Mouse (Mus musculus) embryonic facial prominence, embryonic 14.5 days (tissue): Measurements from ENCODE around the gene Smad3. TPM values are rescaled to one million over a fixed set of nuclear protein-coding genes. Genes with fewer than 3 reads are reported as not detected.

ENCODE experiments used
- ATAC-seq: fragments of 200-750 bp; cut with Nextera tagmentation; 2 replicates; pipeline ENCODE4 v1.8.0; 2017; ENCODE audit warnings: low read depth, moderate number of reproducible peaks, moderate TSS enrichment
- DNase-seq: peaks from one replicate; pipeline ENCODE4 v3.0.0-alpha.2; 2015; ENCODE audit warnings: low spot score
- H3K27ac ChIP-seq: fragments of 300-500 bp; sonication (generic); replicated peaks from 2 replicates; pipeline ENCODE4 v1.5.1; 2014; ENCODE audit warnings: low read depth, mild to moderate bottlenecking, low read length, moderate library complexity
- H3K27me3 ChIP-seq: fragments of 300-500 bp; sonication (generic); replicated peaks from 2 replicates; pipeline ENCODE4 v1.6.1; 2014; ENCODE audit warnings: low read length; ENCODE audit not compliant: control insufficient read depth, insufficient read depth
- H3K36me3 ChIP-seq: fragments of 300-500 bp; sonication (generic); 2 replicates; pipeline ENCODE4 v1.6.1; 2014; ENCODE audit warnings: low read length, mixed read lengths; ENCODE audit not compliant: control insufficient read depth, insufficient read depth
- H3K4me1 ChIP-seq: fragments of 300-500 bp; sonication (generic); 2 replicates; pipeline ENCODE4 v1.6.1; 2014; ENCODE audit warnings: antibody characterized with exemption, low read length; ENCODE audit not compliant: control insufficient read depth, insufficient read depth
- H3K4me2 ChIP-seq: fragments of 300-500 bp; sonication (generic); 2 replicates; pipeline ENCODE4 v1.6.1; 2014; ENCODE audit warnings: low read depth, mild to moderate bottlenecking, low read length, moderate library complexity, mixed read lengths
- H3K4me3 ChIP-seq: fragments of 300-500 bp; sonication (generic); 2 replicates; pipeline ENCODE4 v1.5.1; 2014; ENCODE audit warnings: low read depth, mild to moderate bottlenecking, low read length
- H3K9ac ChIP-seq: fragments of 300-500 bp; sonication (generic); 2 replicates; pipeline ENCODE4 v1.6.1; 2014; ENCODE audit warnings: low read depth, mild to moderate bottlenecking, low read length, moderate library complexity, mixed read lengths
- H3K9me3 ChIP-seq: fragments of 300-500 bp; sonication (generic); 2 replicates; pipeline ENCODE4 v1.6.1; 2016; ENCODE audit warnings: low read length; ENCODE audit not compliant: control insufficient read depth
- WGBS: fragments of 180-500 bp; shearing (Covaris S2); extraction: QIAGEN DNeasy Blood & Tissue Kit; methylation state at CpG from one replicate; pipeline ENCODE4 v1.1.7; 2014; 5-methylcytosine and 5-hydroxymethylcytosine counted together
- polyA plus RNA-seq: library from polyadenylated mRNA; unstranded; fragments of >200 nt; fragmentation: Nextera tagmentation; extraction: Ambion mirVana; gene quantifications from 2 replicates; pipeline ENCODE4 v1.2.1, GENCODE M21; 2014

Gene Smad3
- polyA plus RNA-seq, 1 experiment from 2014 or later, result 17.0 TPM

- no peak overlapping the region for H3K4me3 ChIP-seq
- H3K9ac ChIP-seq, result no peak overlapping the region
- H3K9me3 ChIP-seq, result no peaks in the 10 kb centered on the region
- no peak overlapping the region for H3K4me2 ChIP-seq
- H3K36me3 ChIP-seq, result 0 out of 2 replicates have a peak, but pooled peaks cover 13% of the 10 kb centered on the region
- ATAC-seq (no peak), DNase-seq (no peak)
- peaks cover 73% of the 10 kb centered on the region for H3K4me1 ChIP-seq
- peak overlapping the region; percentile 65; the same call in 1 of the 2 replicates for H3K27ac ChIP-seq
- no peaks in the 10 kb centered on the region for H3K27me3 ChIP-seq
- 57% methylated on average over 12 of the region's 12 CpGs for WGBS
These were observed 19.6 kb downstream of the Smad3 start for GRCm38 (mm10) chr9:63738086-63738701.

GRCm38 (mm10) chr9:63737426-63737931 lies 20.3 kb downstream of the Smad3 start:
- Histone ChIP-seq H3K27ac (peak overlapping the region; percentile 65; the same call in 1 of the 2 replicates), H3K4me2 (no peak overlapping the region)

GRCm38 (mm10) chr9:63734261-63734660 lies 23.5 kb downstream of the Smad3 start:
- no peak overlapping the region for H3K4me2 ChIP-seq
- H3K4me3 ChIP-seq, result no peak overlapping the region
- no peak overlapping the region for H3K27ac ChIP-seq
- peaks cover 43% of the 10 kb centered on the region for H3K4me1 ChIP-seq
- no peaks in the 10 kb centered on the region for H3K27me3 ChIP-seq
- 0 out of 2 replicates have a peak, but pooled peaks cover 6% of the 10 kb centered on the region for H3K36me3 ChIP-seq
- H3K9me3 ChIP-seq, result no peaks in the 10 kb centered on the region
- no peak for DNase-seq
- ATAC-seq, result no peak
- no peak overlapping the region for H3K9ac ChIP-seq
- WGBS, result 64% methylated on average over 8 of the region's 8 CpGs

More at GRCm38 (mm10) chr9:63737426-63737931, 20.3 kb downstream of the Smad3 start:
- DNase-seq (peak; percentile 83), ATAC-seq (peak; percentile 62; the same call in 1 of the 2 replicates)
- no peak overlapping the region for H3K4me3 ChIP-seq
- no peak overlapping the region for H3K9ac ChIP-seq
- H3K27me3 ChIP-seq, result no peaks in the 10 kb centered on the region
- 56% methylated on average over 9 of the region's 9 CpGs for WGBS
- 0 out of 2 replicates have a peak, but pooled peaks cover 13% of the 10 kb centered on the region for H3K36me3 ChIP-seq
- peaks cover 66% of the 10 kb centered on the region for H3K4me1 ChIP-seq
- no peaks in the 10 kb centered on the region for H3K9me3 ChIP-seq

GRCm38 (mm10) chr9:63732700-63733099 lies 25.1 kb downstream of the Smad3 start:
- H3K36me3 ChIP-seq, result no peaks in the 10 kb centered on the region
- H3K9me3 ChIP-seq, result no peaks in the 10 kb centered on the region
- no peak overlapping the region for H3K4me2 ChIP-seq
- H3K27ac ChIP-seq, result no peak overlapping the region
- H3K4me1 ChIP-seq, result peaks cover 30% of the 10 kb centered on the region
- ATAC-seq, result no peak
- WGBS, result 89% methylated on average over 7 of the region's 7 CpGs
- H3K9ac ChIP-seq, result no peak overlapping the region
- no peaks in the 10 kb centered on the region for H3K27me3 ChIP-seq
- no peak overlapping the region for H3K4me3 ChIP-seq
- no peak for DNase-seq

- ATAC-seq (no peak), DNase-seq (no peak)
- no peak overlapping the region for H3K9ac ChIP-seq
- no peak overlapping the region for H3K4me2 ChIP-seq
- H3K4me3 ChIP-seq, result no peak overlapping the region
- WGBS, result 75% methylated on average over 9 of the region's 9 CpGs
- peaks cover 35% of the 10 kb centered on the region for H3K4me1 ChIP-seq
- H3K36me3 ChIP-seq, result no peaks in the 10 kb centered on the region
- no peaks in the 10 kb centered on the region for H3K9me3 ChIP-seq
- no peak overlapping the region for H3K27ac ChIP-seq
- H3K27me3 ChIP-seq, result no peaks in the 10 kb centered on the region
These were observed 26.5 kb downstream of the Smad3 start for GRCm38 (mm10) chr9:63731114-63731828.

GRCm38 (mm10) chr9:63728969-63729368 lies 28.8 kb downstream of the Smad3 start:
- H3K4me3 ChIP-seq, result no peak overlapping the region
- H3K4me2 ChIP-seq, result no peak overlapping the region
- WGBS, result 64% methylated on average over 10 of the region's 10 CpGs
- ATAC-seq (no peak), DNase-seq (no peak)
- no peak overlapping the region for H3K27ac ChIP-seq
- H3K9me3 ChIP-seq, result no peaks in the 10 kb centered on the region
- no peaks in the 10 kb centered on the region for H3K36me3 ChIP-seq
- H3K4me1 ChIP-seq, result peaks cover 27% of the 10 kb centered on the region
- H3K9ac ChIP-seq, result no peak overlapping the region
- no peaks in the 10 kb centered on the region for H3K27me3 ChIP-seq

- no peak for ATAC-seq
- Histone ChIP-seq H3K9ac (no peak overlapping the region), H3K4me3 (no peak overlapping the region), H3K36me3 (no peaks in the 10 kb centered on the region), H3K4me1 (peaks cover 27% of the 10 kb centered on the region), H3K27me3 (no peaks in the 10 kb centered on the region), H3K4me2 (no peak overlapping the region), H3K27ac (peak overlapping the region; percentile 74; the same call in 1 of the 2 replicates), H3K9me3 (no peaks in the 10 kb centered on the region)
- DNase-seq, result no peak
- 79% methylated on average over 6 of the region's 6 CpGs for WGBS
These were observed 30.7 kb downstream of the Smad3 start for GRCm38 (mm10) chr9:63727070-63727469.

- Histone ChIP-seq H3K36me3 (no peaks in the 10 kb centered on the region), H3K27me3 (no peaks in the 10 kb centered on the region), H3K9ac (peak overlapping the region; percentile 37; the same call in 1 of the 2 replicates), H3K27ac (peak overlapping the region; percentile 74), H3K4me3 (no peak overlapping the region), H3K4me1 (peaks cover 27% of the 10 kb centered on the region), H3K4me2 (peak overlapping the region; percentile 22; the same call in 1 of the 2 replicates), H3K9me3 (no peaks in the 10 kb centered on the region)
- peak; percentile 73; the same call in 1 of the 2 replicates for ATAC-seq
- 43% methylated on average over 13 of the region's 13 CpGs for whole genome bisulfite sequencing
- DNase-seq, result peak; percentile 84
These were observed 31.4 kb downstream of the Smad3 start for GRCm38 (mm10) chr9:63726088-63727010.
